Mouse (Mus musculus) brain, embryonic 18.5 days (tissue): ENCODE data around the gene Plvap.
A peak's percentile ranks its signal among the peaks of the same experiment; 100 is the strongest.

Experiments
- DNase-seq: peaks from one replicate; pipeline ENCODE4 v3.0.0-alpha.2; 2012; ENCODE audit warnings: low read depth, low spot score

Gene Plvap

GRCm38 (mm10) chr8:71487691-71488445 lies 23.7 kb downstream of the Plvap start, which contains the start of gene Gtpbp3:
Gene Gtpbp3, plus strand, starts transcription at chr8:71488103.
- no peak for DNase-seq

DNA sequence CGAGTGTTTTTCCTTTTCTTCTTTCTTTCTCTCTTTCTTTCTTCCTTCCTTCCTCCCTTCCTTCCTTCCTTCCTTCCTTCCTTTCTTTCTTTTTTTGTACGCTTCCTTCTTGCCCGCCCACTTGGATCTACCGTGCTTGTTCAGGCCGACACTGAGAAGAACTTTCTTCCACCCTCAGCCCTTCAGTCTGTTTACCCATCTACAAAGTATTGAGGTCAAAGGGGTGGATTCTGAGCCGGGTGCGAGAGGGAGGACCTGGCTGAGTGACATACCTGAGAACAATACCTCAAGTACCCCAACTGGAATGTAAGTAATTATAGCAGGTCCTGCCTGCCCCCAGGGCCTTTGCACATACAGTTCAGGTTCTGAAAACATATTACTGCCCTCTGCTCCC lies 25.4 kb downstream of the Plvap start:
- DNase-seq: no peak

- peak; percentile 87 for DNase-seq
These were observed 26.1 kb downstream of the Plvap start, which contains the start of gene Ano8 for GRCm38 (mm10) chr8:71485142-71486135. Gene Ano8, minus strand, starts transcription at chr8:71485963.

DNA sequence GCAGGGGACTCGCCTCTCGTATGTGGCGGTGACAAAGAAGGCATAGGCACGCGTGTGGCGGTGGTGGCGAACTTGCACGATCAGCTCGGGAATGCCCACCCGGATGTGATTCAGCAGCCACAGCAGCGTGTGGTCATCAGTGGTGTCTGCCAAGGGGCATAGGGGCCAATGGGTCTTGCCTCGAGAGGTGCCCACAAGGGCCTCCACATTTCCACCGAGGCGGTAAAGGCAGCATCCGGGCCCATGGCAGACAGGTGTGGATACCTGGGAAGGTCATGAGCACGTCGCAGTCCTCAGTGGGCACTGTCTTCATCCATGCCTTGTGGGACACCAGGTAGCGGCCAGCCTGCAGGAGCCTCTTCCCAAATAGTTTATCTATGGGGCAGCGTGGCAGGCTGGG lies 26.8 kb downstream of the Plvap start:
- DNase-seq: no peak

DNA sequence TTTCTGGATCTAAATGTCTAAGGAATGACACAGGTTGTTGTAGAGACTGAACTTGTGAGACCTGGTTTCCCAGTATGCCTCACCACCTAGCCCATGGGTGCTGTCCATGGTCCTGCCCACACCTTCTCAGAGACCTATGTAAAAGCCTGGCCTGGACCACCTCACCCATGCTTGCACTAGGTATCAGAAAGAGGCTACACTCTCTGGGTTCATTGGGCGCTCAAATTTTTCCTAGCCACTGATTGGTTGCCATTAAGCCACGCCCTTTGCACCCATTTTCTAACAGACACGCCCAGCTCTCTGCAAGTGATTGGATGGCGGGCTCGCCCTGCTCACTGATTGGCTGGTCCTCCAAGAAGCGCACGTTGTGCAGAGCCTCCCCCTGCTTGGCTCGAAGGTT lies 27.6 kb downstream of the Plvap start:
- DNase-seq: no peak

DNA sequence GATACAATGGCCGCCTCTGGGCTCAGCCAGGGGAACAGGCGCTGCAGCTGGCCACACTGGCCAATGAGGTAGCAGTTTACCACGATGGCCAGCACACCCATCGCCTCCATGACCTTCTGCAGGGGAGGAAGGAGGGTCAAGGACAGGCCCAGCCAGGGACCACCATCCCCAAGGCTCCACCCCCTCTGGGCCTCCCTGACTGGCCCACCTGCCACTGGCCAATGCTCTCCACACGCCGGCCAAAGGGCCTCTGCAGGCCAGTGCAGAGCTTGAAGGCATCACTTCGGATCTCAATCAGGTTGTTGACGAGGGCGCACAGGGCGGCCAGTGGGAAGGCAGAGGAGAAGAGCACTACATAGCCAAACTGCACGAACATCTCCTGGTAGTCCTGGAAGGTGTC lies 32.6 kb downstream of the Plvap start:
- DNase-seq: no peak

DNA sequence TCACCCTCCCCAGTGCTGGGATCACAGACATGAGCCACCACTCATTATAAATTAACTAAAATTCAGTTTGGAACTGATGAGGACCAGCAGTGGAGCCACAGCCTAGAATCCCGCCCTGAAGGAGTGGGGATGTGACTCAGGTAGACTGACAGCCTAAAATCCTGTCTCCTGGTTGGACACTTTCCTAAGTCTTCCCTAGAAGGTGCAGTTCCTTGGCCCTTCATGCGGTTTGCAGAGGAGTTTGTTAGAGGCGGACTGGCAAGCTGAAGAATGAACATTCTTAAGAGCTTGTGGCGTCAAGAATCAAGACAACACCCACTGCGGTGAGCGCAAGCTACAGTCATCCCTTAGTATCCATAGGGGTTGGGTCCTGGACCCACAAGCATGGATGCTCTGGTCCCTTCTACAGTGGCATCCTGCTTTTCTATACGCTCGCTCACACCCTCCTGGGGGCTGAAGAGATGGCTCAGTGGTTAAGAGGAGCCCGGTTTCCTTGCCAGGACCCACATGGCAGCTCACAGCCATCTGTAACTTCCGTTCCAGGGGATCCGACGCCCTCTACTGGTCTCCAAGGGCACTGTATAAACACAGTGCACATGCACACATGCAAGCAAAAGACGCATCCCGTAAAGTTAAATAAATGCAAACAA lies 34.2 kb downstream of the Plvap start:
- no peak for DNase-seq

DNA sequence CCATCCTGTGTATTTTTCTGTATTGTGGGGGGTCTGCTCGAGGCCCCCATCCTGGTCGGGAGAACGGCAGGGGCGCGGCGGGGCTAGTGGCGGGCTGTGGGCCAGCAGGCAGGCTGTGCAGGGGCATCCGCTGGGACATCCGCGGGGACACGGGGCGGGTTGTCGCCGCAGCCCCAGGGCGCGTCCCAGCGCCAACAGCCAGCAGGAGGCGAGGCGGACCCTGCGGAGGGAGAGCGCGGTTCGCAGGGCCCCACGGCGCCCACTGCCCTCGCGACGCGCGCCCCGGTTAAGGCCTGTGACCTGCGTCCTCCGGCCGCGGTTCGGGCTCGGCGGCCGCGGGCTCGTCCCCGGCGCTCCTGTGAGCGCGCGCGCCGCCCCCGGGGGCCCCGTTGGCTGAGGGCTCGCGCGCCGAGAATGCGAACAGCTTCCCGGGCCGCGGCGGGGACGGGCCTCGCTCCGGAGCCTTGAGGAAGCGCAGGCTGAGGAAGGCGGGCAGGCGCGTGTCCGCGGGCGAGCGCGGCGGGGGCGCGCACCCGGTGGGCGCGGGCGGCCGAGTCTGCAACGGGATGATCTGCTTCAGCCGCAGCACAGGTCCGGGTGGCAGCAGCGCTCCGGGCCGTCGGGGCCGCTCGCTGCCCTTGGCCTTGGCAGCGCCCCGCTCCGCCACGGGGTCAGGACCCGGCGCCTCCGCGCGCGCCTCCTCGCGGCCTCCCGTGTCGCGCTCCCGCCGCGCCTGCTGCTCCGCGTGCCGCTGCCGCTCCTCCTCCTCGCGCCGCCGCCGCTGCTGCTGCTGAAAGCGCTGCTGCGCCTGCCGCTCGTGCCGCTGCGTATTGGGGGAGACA lies 35.2 kb downstream of the Plvap start:
- DNase-seq: no peak

- no peak for DNase-seq
These were observed 35.9 kb downstream of the Plvap start for GRCm38 (mm10) chr8:71475702-71476075.

DNA sequence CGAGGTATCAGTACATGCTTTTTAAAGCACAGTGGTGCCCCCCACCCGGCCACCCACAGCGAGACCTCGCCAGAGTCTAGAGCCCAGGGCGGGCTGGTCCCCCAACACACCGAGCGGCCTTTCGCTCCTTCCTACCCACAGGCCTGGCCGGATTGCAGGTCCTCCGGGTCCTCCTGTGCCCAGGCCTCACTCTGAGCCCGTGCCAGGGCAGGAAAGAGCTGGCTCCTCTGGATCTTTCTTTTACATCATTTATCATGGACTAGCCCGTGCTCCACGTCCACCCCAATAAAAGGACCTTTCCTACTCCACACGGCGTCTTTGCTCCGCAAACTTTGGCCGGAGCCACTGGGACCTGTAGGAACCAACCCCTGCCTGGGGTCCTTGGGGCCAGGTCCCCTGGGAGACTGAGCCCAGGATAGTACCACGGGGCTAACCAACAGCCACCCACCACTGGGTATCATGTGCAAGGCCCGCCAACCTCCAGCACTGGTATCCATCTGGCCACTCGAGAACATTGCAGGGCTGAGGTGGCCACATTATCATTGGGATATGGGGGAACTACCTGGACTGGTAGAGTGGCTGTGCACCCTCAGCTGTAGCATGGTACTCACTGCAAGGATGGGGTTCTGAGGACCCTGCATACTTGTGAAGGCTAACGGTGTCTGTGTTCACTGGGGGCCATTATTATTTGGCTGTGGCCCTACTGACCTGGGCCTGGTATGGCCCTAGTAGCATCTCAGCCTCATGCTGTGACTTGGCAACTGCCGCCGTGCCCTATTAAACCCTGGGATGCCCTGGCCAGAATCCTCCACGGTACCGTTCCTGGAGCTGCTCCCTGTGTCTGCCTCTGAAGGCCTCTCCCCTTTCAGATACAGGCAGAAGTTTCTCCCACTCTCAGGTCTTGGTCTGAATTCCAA lies 36.5 kb downstream of the Plvap start:
- no peak for DNase-seq

DNA sequence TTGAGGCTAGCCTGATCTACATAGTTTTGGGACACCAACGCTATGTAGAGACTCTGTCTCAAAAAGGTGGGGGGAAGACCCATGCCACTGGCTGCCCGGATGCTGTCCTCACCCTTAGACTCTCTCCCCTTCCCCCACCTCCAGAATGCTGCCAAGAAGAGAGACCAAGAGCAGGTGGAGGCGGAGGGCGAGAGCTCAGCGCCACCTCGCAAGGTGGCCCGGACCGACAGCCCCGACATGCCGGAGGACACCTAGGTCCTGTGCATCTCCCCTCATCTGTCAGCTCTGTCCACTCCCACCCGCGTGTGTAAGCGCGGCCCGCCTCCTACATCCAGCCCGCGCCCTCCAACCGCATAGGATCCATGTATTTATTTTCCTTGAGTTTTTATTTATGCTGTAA lies 37.2 kb downstream of the Plvap start:
- DNase-seq: no peak

GRCm38 (mm10) chr8:71472601-71473386 lies 38.8 kb downstream of the Plvap start:
- DNase-seq: no peak

GRCm38 (mm10) chr8:71471861-71472260 lies 39.7 kb downstream of the Plvap start:
- no peak for DNase-seq

- no peak for DNase-seq
These were observed 40.7 kb downstream of the Plvap start for GRCm38 (mm10) chr8:71470913-71471255.

GRCm38 (mm10) chr8:71470146-71470912 lies 41.2 kb downstream of the Plvap start:
- DNase-seq: no peak

DNA sequence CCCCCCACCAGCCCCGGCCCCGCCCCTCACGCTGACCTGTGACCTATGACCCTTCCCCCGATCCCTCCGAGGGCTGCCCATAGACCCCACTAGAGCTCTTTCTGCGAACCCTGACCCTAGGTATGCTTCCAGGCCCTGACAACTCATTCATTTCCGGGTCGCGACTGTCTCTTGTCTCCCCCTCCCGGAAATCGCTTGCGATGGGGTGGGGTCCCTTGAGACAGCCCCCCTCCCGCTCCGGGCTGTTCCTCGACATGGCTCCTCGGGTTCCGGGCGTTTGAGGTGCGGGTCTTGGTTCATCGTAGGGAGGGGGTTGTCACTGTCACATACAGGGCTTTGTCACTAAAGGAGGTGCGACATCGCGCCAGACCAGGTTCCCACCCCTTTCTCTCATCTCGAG lies 42.1 kb downstream of the Plvap start:
- DNase-seq: peak; percentile 68

- peak; percentile 98 for DNase-seq
These were observed 42.6 kb downstream of the Plvap start, which contains the start of gene Dda1 for GRCm38 (mm10) chr8:71468916-71469315. Gene Dda1, plus strand, starts transcription at chr8:71469199.

GRCm38 (mm10) chr8:71468001-71468400 lies 43.6 kb downstream of the Plvap start:
- DNase-seq: no peak

DNA sequence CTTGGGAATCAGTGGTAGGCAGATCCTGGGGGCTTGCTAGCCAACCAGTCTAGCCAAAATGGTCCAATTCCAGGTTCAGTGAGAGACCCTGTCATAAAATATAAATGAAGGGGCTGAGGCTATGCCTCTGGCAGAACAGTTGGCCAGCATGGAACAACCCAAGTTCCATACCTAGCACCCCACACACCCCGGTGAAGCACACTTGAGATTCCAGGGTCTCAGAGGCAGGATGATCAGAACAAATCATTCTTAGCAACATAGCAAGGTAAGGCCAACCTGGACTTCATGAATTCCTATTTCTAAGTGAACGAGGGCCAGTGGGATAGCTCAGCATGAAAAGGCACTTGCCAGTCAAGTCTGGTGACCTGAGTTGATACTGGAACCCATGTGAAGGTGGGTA lies 44.4 kb downstream of the Plvap start:
- DNase-seq: no peak
